Mouse (Mus musculus) T-helper 2 cell (primary cell): ENCODE results near the gene Col25a1.

ENCODE experiments used
- in situ Hi-C: fragments of 300-600 bp; cut with MboI, MseI; formaldehyde crosslinking; loops from one replicate; pipeline ENCODE4 v1.15.1; 2025; ENCODE audit warnings: high pct_unique_total_duplicates

The Col25a1 gene

DNA sequence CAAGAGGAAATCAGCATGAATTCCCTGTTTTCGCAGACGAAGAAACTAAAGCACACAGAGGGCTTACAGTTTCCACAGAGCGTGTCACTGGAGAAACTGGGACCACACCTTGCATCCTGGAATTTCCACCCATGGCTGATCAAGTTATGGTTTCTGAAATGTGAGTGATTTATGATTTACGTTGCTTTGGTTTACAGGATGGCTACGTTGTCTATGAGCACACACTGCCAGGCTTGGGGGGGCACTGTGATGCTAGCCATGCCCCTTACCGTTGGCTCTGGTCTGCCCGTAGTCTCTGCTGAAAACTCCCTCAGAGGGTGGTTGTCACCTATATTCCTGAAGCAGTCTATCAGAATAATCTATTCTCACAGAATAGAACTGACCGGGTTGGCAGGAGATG is at the start of gene Col25a1:
Gene Col25a1, plus strand, starts transcription at position 301 of the 400 bp plus-strand sequence.
- in situ Hi-C loops: no loop called here

DNA sequence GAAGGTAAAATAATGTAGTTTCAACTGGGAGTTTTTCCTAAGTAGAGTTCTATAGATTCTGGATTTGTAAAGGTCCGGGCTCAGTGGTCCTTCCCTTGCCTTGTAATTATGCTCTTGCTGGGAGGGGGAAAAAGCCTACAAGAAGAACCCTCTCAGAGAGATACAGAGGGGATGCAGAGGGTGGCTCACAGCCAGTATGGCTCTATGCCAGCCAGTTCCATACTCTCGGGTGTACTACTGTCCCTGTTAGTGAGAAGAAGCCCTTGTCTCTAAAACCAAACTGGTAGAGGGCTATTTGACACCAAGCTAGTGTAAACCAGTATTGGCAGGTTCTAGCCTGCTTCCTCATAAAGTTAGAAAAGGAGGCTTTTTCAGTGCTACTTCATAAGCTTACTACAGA is 48.0 kb upstream of the Col25a1 start:
- in situ Hi-C loops: no loop called here

DNA sequence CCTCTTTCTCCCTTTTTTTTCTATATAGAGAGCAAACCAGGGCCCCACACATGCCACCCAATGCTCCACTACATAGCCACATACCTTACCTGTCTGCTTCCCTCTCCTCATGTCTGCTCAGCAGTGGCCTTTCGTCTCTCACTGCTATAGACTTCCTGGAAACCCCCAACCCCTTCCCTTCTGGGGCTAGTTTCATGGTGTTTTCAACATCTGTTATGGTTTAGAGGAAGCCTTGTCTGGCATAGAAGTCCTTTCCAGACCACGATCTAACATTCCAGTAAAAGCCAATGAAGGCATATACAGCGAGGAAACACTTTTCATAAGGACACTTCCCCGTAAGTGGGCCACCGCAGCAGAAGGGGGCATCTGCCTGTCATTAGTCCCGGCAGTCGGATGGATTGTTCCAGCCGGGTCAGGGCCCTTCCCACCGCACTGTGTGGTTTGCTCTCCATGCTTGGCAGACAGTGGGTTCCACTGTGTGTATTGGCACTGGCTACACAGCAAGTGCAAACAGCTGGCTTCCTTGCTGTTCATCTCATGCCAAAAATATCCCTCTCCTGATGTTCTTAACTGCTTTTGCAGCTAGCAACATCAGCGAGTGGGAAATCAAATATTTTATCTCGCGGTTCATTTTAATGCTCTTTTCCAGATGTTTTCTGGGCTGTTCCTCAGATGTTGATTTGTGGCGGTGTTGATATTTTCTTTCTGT is 44.8 kb upstream of the Col25a1 start:
- in situ Hi-C loops: no loop called here

DNA sequence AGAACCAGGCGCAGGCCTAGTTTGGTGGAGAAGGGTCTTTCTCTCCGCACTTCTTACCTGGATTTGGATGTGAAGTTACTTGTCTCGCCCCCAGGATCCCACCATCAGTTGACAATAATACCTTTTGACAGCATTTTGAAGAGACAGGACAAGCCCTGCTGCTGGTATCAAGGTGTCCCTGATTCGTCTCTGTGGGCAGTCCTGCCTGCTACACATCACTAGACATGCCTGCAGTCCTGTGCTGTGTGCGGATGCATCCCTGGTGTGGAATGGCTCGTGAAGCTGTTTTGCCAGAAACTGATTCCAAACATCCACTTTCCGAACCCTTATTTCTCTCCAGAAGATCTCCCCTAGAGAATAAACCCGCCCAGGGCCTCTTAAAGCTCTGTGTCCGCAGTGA is 43.8 kb upstream of the Col25a1 start:
- in situ Hi-C loops: no loop called here

DNA sequence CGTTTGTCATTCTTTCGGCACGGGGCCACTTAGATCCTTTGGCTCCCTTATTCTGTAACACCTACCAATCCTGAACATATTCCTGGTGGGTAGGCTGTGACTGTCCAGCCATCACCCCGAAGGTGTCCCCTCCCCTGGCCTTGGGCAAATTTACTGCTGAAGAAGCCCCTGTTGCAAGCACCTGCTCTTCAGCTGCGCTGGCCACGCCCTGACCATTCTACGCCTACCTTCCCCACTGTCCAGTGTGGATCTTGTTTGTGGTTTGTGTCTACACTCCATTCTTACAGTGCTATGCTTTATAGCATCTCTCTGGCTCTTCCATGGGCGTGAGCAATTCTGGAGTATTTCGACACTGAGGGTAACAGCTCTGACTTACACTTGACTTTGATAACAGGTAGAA is 42.6 kb upstream of the Col25a1 start:
- in situ Hi-C loops: no loop called here

DNA sequence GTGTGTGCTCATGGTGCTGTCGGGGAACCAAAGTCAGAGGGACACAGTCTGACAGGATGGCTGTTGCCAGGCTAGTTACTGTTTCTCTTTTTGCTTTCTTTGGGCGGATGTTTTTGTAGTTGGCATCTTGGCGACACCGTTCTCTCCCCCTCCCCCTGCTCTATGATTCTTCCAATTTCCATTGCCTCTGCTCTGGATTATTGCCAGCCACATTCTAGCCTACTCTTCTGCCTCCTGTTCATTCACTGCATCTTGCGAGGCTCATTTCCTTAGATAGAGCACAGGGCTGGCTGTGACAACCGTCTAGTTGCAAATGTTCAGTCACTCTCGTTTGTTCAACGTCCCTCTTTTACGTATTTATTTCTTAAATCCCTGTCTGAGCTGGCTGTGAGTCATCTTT is 40.8 kb upstream of the Col25a1 start:
- in situ Hi-C loops: no loop called here

DNA sequence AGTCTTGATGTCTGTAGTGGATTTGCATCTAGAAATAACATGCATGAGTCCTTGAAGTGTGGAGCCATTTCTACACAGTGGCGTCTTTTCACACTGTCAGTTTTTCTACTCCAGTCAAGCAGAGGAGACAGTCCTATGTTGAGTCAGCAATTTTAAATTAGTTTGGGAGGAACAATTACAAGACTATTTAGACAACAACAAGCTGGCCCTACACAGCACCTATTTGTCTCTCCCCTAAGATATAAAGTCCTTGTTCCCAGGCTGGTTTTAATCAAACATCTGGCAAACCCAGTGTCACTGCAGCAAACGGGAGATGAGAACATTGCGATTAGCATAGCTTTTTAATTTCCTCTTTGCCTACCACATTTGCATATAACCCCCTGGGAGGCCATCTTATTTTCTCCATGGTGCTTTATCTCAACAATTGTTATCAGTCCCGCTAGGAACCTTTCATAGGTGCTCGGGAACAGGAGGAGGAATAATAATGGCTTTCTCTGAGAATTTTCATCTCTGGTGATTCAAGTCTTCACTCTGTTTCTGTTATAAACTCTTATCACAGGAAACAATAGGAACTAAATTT is 37.1 kb upstream of the Col25a1 start:
- in situ Hi-C loops: no loop called here

DNA sequence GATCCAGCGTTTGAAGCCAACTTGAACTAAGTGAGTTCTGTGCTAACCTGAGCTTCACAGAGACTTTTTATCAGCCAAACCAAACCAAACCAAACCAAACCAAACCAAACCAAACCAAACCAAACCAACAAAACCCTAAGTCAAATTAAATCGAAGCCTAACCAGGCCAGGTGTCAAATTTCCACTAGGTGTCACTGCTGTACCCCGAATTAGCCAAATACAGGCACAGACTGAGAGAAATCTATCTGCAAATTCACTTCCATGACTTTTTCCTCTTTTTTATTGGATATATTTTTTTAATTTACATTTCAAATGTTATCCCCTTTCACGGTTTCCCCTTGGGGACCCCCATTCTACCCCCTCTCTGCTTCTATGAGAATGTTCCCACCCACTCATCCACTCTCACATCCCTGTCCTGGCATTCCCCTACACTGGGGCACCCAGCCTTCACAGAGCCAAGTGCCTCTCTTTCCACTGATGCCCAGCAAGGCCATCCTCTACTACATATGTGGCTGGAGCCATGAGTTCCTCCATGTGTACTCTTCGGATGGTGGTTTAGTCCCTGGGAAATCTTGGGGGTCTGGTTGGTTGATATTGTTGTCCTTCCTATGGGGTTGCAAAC is 36.0 kb upstream of the Col25a1 start:
- in situ Hi-C loops: loop anchor here (5.0 kb wide), 2 partner anchors 482 to 597 kb away; no protein-coding TSS in a partner anchor

DNA sequence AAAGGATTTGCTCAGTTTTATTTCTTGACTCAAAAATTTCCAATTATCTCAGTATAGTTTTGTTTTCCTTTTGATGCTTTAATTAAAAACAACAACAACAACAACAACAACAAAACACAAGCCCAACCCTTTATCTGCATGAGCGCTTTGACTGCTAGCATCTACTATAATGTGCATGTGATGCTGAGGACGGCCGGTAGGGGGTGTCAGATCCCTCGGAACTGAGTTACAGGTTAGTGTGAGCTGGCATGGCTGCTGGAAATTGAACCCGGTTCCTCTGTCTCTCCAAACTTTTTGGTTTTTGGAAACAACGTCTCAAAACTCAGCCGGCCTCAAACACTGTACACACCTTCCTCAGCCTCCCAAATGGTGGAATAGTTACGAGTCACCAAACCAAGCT is 27.8 kb upstream of the Col25a1 start:
- in situ Hi-C loops: no loop called here

DNA sequence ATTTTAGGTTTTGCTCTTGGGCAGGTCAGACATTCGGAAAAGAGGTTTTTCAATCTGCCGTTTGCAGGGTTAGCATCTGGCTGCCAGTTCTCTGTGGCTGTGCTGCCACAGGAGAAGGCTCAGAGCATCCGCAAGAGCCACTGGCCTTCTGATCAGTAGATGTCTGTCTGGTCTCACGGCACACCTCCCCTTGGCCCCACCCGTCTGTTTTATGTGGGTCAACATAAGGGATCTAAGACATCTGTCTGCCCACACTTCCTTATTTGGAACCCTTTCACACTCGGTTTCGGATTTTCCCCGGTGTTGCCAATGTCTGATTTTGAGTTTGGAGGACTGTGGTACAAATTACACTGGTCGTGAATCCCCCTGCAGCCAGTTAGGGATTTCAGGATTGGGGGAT is 26.8 kb upstream of the Col25a1 start:
- in situ Hi-C loops: no loop called here

DNA sequence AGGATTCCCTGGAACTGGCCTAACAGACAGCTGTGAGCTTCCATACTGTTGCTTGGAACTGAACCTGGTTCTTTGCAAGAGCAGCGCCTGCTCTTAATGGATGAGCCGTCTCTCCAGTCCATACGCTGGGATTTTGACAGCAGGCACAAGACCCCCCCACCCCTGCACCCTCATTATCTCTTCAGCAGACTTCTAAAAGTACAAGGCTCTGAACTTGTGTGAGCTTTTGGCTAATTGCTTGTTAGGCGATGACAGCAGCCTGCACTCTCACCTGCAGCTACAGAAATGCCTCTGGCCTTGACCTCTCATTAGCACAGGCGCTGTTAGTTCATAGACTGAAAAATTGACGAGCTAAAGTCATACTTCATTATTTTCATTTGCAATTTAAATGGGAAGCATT is 14.4 kb upstream of the Col25a1 start:
- in situ Hi-C loops: no loop called here

DNA sequence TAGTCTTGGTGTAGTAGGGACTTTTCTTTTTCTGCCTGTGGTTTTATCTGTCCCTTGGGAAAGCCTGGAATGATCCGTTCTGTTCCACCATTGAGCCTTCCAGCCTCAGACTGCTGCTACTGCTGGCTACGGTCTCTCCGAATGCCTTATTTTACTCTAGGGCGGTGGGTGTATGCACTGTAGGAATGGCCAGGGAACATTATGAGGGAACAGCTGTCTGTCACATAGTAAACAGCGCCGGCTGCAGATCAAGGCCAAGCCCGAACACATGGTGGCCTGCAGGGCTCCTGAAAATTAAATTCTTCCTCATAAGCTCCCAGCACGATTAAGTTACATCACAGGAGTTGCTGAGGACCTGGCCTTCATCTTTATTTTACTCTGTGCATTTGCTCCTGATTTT is 3.5 kb upstream of the Col25a1 start:
- in situ Hi-C loops: no loop called here

DNA sequence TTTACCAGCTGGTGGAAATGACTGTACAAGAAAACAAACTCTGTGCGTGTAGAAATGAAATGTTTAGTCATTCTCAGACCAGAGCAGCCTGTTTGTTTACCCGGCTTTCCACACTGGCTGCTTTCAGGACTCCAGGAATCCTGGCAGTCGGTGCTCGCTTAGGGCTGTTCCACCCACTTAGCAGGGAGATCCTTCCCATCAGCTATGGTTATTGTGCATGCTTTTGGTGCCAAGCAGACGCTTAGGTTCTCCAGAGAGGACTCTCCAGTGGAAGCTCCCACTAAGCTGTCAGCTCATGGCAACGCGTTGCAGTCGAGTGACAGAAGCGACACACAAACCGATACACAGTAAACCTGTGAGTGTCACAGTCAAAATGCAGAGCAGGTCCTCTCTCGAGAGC is 2.7 kb upstream of the Col25a1 start:
- in situ Hi-C loops: no loop called here

DNA sequence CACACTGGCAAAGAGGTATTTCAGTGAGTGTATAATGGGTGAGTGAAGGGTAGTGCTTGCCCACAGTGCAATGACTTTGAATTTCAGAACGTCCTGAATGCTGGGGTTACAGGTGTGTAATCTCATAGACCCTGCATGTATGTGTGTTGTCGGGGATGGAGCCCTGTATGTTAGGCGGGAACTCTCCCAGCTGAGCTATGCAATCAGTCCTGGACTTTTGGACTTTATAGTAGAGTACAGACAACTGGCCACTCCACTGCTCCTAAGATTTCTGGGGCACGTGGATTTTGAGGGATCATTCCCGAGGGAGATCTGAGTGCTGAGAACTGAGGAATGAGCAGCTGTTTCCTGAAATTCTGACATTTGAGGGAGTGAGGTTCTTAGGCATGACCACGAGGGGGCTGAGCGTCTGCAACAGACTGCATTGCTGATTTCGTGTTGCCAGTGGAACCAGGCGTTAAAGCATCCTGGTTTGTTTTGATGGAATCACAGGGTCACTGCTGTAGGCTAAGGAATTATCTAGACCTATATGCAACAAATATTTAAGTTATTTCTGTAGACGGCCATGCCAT is 1.6 kb upstream of the Col25a1 start:
- in situ Hi-C loops: no loop called here

DNA sequence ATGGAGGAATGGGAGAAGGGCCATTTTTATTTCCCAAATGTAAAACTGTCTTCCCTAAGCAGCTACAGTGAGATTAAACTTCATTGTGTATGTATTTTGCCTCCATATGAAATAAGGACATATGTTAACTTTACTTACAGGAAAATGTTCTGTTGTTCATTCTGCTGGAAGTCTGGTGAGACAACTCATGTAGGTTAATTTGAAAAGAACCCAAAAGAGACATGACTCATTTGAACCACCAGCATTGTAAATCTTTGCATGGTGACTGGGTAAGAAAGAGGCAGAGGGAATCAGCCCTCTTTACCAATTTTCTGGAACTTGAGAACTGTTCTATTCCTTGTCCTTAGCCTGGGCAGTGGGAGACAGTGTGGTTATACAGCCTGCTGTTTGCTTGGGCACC is 5.9 kb downstream of the Col25a1 start:
- in situ Hi-C loops: no loop called here

DNA sequence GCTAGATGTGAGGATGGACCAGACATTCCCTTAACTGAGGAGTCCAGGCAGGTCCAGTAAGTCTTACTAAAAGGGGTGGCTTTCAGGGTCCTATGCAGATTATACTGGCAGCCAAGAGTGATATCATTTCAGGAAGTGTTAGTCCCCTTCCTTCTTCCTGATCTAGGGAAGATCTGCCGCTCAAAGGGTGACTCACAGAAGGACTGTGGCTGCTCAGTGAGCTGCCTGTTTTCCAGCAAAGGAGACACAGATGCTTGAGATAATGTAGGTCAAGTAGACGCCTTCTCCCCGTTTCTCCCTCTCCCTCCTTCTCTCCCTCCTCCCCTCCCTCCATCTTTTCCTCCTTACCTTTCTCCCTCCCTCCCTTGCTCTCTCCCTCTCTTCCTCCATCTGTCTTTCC is 6.3 kb downstream of the Col25a1 start:
- in situ Hi-C loops: no loop called here

DNA sequence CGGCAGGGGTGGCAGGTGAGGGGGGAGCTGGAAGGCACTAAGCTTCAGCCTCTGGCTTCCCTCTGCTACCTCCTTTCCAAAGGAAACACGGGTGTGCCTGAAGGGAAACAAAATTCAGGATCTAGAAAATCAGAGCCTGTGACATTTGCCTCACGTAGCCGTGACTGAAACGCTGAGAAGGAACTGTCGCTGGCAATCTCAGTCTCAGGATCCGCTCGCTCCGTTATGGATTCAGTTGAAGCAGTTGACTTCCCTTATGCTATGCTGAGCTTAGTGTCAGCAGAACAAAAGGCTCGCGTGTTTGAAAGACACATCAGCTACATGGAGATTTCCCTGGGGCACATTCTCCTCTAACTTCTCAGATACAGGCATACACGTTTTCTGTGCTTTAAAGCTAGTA is 14.6 kb downstream of the Col25a1 start:
- in situ Hi-C loops: no loop called here

DNA sequence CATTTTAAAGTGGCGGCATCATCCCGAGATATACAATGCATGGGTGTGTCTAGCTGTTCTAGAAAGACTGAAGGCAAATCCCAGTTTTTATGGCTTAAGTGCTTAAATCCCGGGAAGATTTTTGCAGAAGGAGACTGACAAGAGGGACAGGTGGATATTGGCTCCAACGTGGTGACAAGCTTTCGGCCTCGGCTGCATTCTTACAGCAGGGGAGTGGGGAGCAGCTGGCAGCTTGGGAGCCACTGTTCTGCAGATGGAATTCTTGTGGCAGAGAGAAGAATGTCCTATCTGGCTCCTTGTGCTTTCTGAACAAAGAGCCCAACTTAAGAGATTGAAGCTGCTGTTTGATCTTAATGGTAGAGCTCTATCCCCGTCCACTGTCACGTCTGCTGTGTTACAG is 16.5 kb downstream of the Col25a1 start:
- in situ Hi-C loops: no loop called here

DNA sequence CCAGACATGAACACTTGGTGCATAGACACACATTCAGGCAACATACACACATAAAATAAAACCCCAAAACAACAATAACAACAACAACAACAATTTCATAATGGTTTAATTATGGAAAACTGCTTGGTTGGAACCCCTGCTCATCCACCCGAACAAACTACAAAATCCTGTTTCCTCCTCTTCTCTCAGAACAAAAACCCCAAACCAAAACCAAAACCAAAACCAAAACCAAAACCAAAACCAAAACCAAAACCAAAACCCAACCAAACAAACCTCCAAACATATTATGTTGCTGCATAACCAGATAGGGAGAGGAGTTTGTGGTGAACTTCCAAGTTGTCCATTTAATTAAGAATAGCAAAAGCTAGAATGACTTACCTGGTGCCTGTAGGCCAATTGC is 17.9 kb downstream of the Col25a1 start:
- in situ Hi-C loops: no loop called here

DNA sequence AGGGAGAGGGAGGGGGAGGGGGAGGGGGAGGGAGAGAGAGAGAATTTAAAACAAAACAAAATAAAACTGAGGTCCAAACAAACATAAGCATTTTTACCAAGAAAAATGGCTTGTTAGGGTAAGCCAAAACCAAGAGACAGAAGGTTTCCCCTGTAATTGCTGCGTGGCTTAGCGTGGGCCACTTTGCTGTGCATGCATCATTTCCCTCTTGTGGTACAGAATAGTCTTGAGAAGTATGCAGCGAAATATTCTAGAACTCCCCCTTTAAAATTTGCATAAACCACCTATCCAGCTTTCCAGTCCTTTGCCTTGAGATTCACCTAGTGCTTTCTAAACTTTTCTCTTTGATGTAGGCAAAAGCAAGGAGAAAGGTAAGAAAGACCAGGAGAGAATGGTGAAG is 21.8 kb downstream of the Col25a1 start:
- in situ Hi-C loops: no loop called here

DNA sequence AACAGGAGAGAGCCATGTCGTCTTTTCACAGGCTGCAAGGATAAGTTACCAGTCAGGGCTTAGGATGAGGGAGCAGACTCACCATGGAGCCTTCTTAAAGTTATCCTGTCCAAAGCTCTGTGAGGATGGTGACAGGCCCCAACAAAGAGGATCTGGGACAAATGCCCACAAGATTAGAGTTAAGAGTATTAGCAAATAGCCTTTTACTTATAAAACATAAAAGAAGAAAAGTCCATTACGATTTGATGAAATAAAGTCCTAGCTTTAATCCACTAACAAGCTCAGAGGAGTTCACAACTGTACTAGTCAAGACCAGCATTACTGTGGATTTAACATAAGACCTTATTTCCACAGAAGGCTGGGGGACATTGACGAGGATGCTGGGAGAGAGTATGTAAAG is 26.2 kb downstream of the Col25a1 start:
- in situ Hi-C loops: no loop called here

DNA sequence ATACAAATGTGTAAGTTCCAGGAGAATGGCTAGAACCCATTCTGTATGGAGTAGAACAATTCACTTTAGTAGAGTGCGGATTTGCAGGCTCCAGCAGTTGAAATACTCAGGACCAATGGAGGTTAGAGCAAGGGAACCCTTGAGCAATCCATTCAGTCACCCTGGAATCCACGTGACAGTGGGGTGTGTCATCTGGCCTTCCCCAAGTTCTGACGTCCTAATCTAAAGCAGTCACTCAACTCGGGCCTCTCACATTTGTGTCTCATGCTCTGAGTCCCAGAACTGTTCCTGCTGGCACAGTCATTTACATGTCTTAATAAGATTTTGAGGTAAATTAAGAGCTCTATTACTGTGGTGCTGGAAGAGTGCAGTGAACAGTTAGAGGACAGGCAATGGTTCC is 28.6 kb downstream of the Col25a1 start:
- in situ Hi-C loops: no loop called here

DNA sequence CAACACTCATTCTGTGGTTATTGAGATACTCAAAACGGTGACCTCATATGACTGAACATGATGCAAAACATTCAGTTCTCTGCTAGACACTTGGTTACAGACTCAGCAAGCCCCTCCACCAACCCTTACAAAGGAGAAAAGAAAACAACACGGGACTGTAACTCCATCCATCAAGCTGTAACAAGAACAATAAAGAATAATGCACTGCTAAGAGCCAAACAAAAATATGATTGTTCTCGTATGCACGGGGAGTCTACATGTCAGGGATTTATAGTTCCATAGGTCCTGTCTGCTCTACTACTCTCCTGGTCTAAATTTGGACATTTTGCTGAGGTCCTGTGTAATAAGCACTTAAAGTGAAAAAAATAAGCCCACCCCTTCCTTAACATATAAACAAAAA is 29.6 kb downstream of the Col25a1 start:
- in situ Hi-C loops: no loop called here
